Mouse (Mus musculus) lung, adult 2 months (tissue): ENCODE measurements around the gene Scrt2. TPM values are rescaled to one million over a fixed set of nuclear protein-coding genes. Genes with fewer than 3 reads are reported as not detected.

ENCODE experiments used
- DNase-seq: peaks from one replicate; pipeline ENCODE4 v3.0.0; 2022
- H3K4me1 ChIP-seq: fragments of 200-500 bp; 2 replicates; pipeline ENCODE4 v1.6.1; 2011; ENCODE audit warnings: low read length; ENCODE audit not compliant: control insufficient read depth, insufficient read depth
- H3K4me3 ChIP-seq: fragments of 200-500 bp; replicated peaks from 2 replicates; pipeline ENCODE3; 2011; ENCODE audit warnings: low read depth, mild to moderate bottlenecking, control low read depth, low read length; ENCODE audit errors: extremely low read depth
- CTCF ChIP-seq: fragments of 200-500 bp; IDR thresholded peaks from 2 replicates; pipeline ENCODE4 v1.5.1; 2011; ENCODE audit warnings: mild to moderate bottlenecking, low read length, control low read depth; ENCODE audit not compliant: insufficient read depth
- POLR2A ChIP-seq: fragments of 200-500 bp; IDR thresholded peaks from 2 replicates; pipeline ENCODE4 v1.6.1; 2011; ENCODE audit warnings: low read depth, mild to moderate bottlenecking, control low read depth, low read length, borderline replicate concordance; ENCODE audit errors: extremely low read depth
- WGBS: fragments of 180-500 bp; shearing (Covaris S2); methylation state at CpG from one replicate; pipeline ENCODE4 v1.1.7; 2018; 5-methylcytosine and 5-hydroxymethylcytosine counted together
- polyA plus RNA-seq: library from polyadenylated mRNA; depleted of rRNA; stranded (reverse); fragments of >200 nt; gene quantifications from 2 replicates; pipeline ENCODE4 v1.2.3, GENCODE M21; 2012; rRNA removed

The Scrt2 gene
- not detected in 2 replicates for polyA plus RNA-seq

DNA sequence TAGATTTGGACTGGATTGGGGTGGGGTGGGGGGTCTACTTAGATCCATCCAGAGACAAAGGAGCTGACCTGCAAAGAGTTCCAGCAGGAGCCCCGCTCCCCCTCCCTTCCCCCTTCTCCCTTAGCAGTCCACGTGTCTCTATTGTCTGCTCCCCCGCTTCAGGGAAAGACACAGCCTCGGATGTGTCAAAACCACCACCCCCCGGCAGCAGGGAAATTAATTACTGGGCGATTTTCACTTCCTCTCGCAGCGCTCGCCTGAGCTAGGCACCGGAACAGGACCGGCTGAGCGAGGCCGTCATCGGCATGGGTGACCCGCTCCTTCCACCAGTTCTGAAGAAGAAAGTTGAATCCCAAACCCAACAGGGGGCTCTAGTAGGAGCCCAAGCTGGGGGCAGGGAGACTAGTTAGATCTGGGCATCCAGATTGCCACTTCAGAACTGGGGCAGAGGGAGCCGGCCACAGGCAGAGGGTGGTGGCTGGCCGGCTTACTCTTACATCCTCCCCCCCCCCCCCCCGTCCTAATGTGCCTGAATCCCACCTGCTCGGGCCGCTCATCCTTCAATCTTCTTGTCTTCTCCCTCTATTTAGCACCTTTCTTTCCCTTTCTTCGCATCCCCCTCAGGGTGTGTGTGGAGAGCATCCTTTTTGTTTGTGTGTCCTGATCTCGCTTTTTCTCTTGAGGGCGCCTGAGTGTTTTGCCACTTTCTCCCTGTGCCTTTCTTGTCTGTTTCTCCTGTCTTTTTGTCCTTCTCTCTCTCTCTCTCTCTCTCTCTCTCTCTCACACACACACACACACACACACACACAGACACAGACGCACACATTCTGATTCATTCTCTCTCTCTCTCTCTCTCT, at the start of gene Scrt2:
Gene Scrt2, plus strand, starts transcription at position 845 of the 857 bp plus-strand sequence.
- no peak for TF ChIP-seq POLR2A
- TF ChIP-seq CTCF: no peak
- H3K4me3 ChIP-seq: no peak within 1 kb of the TSS
- under 1% methylated on average over 24 of the region's 24 CpGs for WGBS
- no peak for DNase-seq
- no peaks in the 10 kb centered on the region for H3K4me1 ChIP-seq

DNA sequence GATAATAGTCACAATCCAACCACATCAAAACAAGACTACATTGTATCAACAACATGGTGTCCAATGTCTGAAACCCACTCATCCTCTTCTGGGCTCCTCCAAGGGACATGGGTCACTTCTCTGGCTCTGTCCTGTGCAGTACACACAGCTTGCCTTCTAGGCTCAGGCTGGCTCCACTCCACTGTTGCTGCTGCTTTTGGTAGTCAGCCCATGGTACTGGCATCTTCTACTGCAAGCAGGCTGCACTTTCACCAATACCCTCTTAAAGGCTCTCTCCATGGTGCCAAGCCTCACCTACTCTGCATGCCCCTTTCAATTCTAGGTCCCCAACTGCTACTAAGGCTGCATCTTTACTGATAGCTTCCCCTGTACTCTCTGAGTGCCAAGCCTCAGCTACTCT, 41.2 kb upstream of the Scrt2 start:
- no peak for DNase-seq
- no peak overlapping the region for H3K4me3 ChIP-seq
- no peaks in the 10 kb centered on the region for H3K4me1 ChIP-seq
- TF ChIP-seq CTCF (no peak), POLR2A (no peak)

DNA sequence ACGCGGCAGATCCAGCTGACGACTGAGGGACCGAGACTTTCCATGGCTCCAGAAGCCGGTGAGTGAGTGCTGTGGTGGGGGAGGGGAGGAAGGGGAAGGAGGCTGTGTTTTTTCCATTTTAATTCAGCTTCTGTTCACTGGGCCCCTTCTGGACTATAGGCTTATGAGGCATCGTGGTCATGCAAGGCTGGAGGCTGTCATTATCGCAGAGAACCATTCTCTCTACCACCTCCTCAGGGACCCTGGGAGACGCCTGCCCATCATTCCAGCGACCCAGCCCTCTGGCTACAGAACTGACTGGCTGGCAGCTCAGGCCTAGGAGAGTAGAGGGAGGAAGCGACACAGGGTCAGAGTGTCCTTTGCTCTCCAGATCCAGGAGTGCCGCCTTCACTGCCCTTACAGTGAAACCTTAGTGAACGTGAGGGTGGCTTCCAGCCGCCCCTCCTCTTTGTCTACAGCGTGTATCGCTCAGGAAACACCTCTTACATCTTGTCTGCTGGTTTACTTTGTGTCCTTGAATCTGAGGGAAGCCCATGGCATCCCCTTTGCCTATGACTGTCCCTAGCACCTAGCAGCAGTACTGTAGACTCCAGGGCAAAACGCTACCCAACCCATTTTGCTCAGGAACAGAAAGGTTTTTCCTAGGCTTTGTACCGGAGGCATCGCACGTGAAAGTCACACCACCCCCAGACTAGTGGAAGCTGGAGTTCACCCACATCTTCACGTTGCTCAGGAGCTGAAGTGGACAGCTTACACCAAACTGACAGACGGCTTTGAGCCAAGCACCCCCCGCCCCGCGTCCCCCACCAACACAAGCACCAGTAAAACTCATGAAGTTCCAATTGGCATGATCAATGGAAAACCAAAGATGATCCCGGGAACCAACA, 34.0 kb upstream of the Scrt2 start:
- DNase-seq: no peak
- WGBS: 7% methylated on average over 25 of the region's 25 CpGs
- Histone ChIP-seq H3K4me1 (0 out of 2 replicates have a peak, but pooled peaks cover 2% of the 10 kb centered on the region), H3K4me3 (no peak overlapping the region)
- TF ChIP-seq POLR2A: no peak
- TF ChIP-seq CTCF: no peak

DNA sequence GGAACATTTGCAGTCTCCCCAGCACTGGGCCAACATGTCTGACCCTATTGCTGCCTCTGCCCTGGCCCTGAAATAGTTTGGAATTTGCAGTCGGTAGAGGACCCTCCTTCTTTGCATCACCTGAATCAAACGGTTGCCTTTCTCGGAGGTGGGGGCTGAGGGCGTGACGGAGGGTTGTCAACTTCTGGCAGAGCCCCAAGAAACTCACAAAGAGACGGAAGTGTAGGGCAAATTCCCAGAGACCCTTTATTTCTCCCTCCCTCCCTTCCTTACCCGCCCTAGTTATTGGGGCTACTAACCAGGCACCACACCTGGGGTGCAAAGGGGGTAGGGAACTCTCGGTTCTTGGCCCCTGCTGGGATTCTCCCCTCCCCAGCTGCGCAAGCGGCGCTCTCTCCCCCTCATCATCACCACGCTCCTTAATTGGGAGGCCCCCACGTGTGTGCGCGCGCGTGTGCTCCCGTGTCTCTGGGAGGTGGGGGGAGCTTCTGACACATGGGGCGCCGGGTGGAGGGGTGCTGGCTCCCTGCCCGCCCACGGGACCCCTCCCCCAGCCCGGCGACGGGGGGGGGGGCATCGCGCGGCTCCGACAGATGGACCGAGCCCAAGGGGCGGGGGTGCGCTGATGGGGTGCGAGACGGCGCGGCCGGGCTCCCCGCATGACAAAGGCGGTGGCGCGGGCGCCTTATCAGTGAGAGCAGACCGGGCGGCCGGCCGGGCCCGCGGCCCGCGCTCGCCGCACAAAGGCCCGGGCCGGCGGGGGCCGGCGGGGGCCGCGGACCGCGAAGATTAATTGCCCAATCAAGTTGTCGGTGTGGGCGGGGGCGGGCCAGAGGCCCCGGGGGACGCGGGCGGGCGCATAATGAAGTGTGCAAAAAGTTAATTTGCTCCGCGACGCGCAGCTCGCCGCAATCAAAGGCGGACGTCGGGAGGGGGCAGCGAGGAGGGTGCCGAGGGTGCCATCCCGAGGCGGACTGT, 33.0 kb upstream of the Scrt2 start:
- Histone ChIP-seq H3K4me3 (no peak overlapping the region), H3K4me1 (0 out of 2 replicates have a peak, but pooled peaks cover 2% of the 10 kb centered on the region)
- WGBS: 2% methylated on average over 81 of the region's 82 CpGs
- DNase-seq: no peak
- TF ChIP-seq CTCF (no peak), POLR2A (no peak)

DNA sequence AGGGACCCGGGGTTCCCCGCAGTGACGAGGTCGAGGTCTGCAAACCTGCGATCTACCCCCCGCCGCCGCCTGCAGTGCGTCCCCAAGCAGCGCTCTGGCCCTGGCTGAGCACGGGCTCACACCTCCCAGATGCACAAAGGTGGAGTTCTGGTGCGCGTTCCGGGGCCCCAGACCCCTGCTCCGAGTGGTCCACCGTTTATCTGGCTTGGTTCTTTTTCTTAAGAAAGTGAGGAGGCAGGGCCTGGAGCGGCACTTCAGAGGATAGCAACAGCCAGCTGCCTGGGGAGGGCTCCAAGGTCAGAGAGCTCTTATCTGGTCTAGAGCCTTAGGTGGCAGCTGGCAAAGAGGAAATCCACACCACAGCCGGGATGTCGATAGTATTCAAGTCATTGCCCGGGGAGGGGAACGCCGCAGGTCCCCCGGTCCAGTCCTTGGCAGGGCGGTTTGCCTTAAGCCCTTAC, 32.3 kb upstream of the Scrt2 start:
- DNase-seq: no peak
- 0 out of 2 replicates have a peak, but pooled peaks cover 2% of the 10 kb centered on the region for H3K4me1 ChIP-seq
- WGBS: 1% methylated on average over 24 of the region's 24 CpGs
- TF ChIP-seq POLR2A (no peak), CTCF (no peak)
- H3K4me3 ChIP-seq: no peak overlapping the region

DNA sequence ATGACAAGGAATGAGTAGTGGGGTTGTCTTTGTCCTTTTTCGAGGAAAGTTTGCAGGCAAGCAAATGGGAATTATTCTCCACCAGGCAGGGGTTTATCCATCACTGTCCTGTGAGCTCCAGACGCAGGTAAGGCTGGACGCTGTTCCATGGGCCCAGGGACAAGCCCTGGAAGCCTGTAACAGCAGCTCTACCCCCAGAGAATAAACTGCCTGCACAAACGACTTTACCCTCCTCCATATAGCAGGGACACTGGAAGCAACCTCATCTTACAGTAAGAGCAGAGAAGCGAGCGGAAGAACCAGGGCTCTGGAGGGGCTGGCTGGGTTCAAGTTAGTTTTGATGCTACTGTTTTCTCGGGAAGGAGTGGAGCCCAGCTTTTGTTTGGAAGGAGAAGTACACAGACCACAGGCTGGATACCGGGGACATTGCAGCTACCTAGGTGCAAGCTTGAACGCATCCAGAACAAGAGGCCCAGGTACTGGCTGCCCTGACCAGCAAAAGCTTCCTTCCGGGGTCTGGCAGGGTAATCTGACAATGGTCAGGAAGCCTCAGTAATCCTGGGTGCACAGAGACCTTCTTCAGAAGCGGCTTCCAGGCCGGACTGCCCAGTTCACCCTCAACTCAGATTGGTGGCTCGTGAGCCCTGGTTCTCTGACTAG, 31.6 kb upstream of the Scrt2 start:
- WGBS: 14% methylated on average over 13 of the region's 13 CpGs
- H3K4me3 ChIP-seq: no peak overlapping the region
- TF ChIP-seq POLR2A: no peak
- no peak for TF ChIP-seq CTCF

DNA sequence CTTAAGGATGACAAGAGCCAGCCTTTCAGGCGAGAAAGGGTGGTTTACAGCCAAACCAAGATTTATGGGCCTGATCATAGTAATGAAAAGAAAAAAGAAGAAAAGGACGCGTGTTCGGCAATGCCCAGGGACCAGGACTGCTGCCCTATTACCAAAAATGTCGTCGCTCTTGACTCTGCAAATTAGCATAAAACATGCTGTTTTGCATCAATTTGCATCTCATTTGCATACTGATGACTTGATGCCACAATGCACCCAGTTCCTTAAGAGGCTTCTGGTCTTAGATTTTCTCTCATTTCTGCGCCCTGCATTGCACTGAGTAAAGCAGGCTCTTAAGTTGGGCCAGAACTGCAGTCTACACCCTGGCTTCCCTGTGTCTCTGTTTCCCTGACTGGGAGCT, 31.0 kb upstream of the Scrt2 start:
- no peak overlapping the region for H3K4me3 ChIP-seq
- 0 out of 2 replicates have a peak, but pooled peaks cover 2% of the 10 kb centered on the region for H3K4me1 ChIP-seq
- TF ChIP-seq POLR2A (no peak), CTCF (no peak)
- DNase-seq: no peak
- WGBS: 23% methylated on average over 7 of the region's 7 CpGs

More for the DNA sequence above, 31.6 kb upstream of the Scrt2 start:
- no peak for DNase-seq
- H3K4me1 ChIP-seq: 0 out of 2 replicates have a peak, but pooled peaks cover 2% of the 10 kb centered on the region

DNA sequence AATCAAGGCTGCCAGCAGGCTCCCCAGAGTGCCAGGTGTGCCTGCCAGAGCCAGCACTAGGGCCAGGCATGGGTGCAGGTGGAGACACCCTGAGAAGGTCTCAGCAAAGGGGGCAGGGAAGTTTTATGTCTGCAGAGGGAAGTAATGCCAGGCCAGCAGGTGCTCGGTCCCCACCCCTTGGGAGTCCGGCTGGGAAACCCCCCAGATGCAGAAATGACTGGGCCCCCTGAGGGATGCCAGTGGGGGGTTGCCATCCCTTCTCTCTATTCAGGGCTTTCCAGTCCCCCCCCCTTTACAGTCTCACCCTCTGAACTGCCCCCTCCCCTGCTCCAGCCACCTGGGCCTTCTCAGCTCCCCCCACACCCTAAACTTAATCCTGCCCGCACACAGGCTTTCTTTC, 29.3 kb upstream of the Scrt2 start:
- WGBS: 82% methylated on average over 3 of the region's 3 CpGs
- TF ChIP-seq POLR2A (no peak), CTCF (no peak)
- no peak for DNase-seq

More for the DNA sequence above, 29.3 kb upstream of the Scrt2 start:
- Histone ChIP-seq H3K4me1 (0 out of 2 replicates have a peak, but pooled peaks cover 2% of the 10 kb centered on the region), H3K4me3 (no peak overlapping the region)
